Mouse (Mus musculus): ENCODE results near the gene Ap2b1. TPM values are rescaled to one million over a fixed set of nuclear protein-coding genes. Genes with fewer than 3 reads are reported as not detected.

The Ap2b1 gene
- polyA plus RNA-seq, 1 experiment from 2014 or later, result 121 TPM

GRCm38 (mm10) chr11:83418566-83418965 lies 119.7 kb downstream of the Ap2b1 start:
- H3K9ac ChIP-seq (ENCODE audit: low read length), result no peak overlapping the region
- WGBS, result 6% methylated on average over 38 of the region's 38 CpGs
- H3K36me3 ChIP-seq (ENCODE audit: control insufficient read depth, insufficient read depth, low read length), result no peaks in the 10 kb centered on the region
- H3K4me1 ChIP-seq (ENCODE audit: control insufficient read depth, insufficient read depth, low read length), result no peaks in the 10 kb centered on the region
- no peak overlapping the region for H3K27ac ChIP-seq (ENCODE audit: low read depth, low read length)
- peaks cover 27% of the 10 kb centered on the region for H3K27me3 ChIP-seq (ENCODE audit: control insufficient read depth, insufficient read depth, low read length)
- peak overlapping the region; percentile 19 for H3K4me2 ChIP-seq
- DNase-seq (ENCODE audit: low spot score, missing footprints), result no peak
- H3K4me3 ChIP-seq (ENCODE audit: low read depth, low read length), result no peak overlapping the region
- peak; percentile 58; the same call in 1 of the 2 replicates for ATAC-seq (ENCODE audit: low FRiP score)
- H3K9me3 ChIP-seq (ENCODE audit: control insufficient read depth, low read length), result no peaks in the 10 kb centered on the region

- ATAC-seq (ENCODE audit: low FRiP score) (0 out of 2 replicates have a peak, but pooled peaks have one; percentile 8), DNase-seq (ENCODE audit: low spot score, missing footprints) (no peak)
- Histone ChIP-seq H3K27ac (ENCODE audit: low read depth, low read length) (no peak overlapping the region), H3K4me2 (no peak overlapping the region), H3K27me3 (ENCODE audit: control insufficient read depth, insufficient read depth, low read length) (peaks cover 27% of the 10 kb centered on the region), H3K9ac (ENCODE audit: low read length) (no peak overlapping the region), H3K36me3 (ENCODE audit: control insufficient read depth, insufficient read depth, low read length) (no peaks in the 10 kb centered on the region), H3K9me3 (ENCODE audit: control insufficient read depth, low read length) (no peaks in the 10 kb centered on the region), H3K4me3 (ENCODE audit: low read depth, low read length) (no peak overlapping the region), H3K4me1 (ENCODE audit: control insufficient read depth, insufficient read depth, low read length) (no peaks in the 10 kb centered on the region)
- WGBS, result 49% methylated on average over 4 of the region's 4 CpGs
Observed at GRCm38 (mm10) chr11:83420338-83420737, 121.5 kb downstream of the Ap2b1 start.

- no peaks in the 10 kb centered on the region for H3K4me1 ChIP-seq (ENCODE audit: control insufficient read depth, insufficient read depth, low read length)
- H3K4me2 ChIP-seq, result no peak overlapping the region
- peaks cover 27% of the 10 kb centered on the region for H3K27me3 ChIP-seq (ENCODE audit: control insufficient read depth, insufficient read depth, low read length)
- H3K9ac ChIP-seq (ENCODE audit: low read length), result no peak overlapping the region
- no peak overlapping the region for H3K4me3 ChIP-seq (ENCODE audit: low read depth, low read length)
- no peak overlapping the region for H3K27ac ChIP-seq (ENCODE audit: low read depth, low read length)
- DNase-seq (ENCODE audit: low spot score, missing footprints) (peak; percentile 92), ATAC-seq (ENCODE audit: low FRiP score) (no peak)
- WGBS, result 5% methylated on average over 9 of the region's 9 CpGs
- H3K36me3 ChIP-seq (ENCODE audit: control insufficient read depth, insufficient read depth, low read length), result no peaks in the 10 kb centered on the region
- no peaks in the 10 kb centered on the region for H3K9me3 ChIP-seq (ENCODE audit: control insufficient read depth, low read length)
Observed at GRCm38 (mm10) chr11:83421305-83421704, 122.5 kb downstream of the Ap2b1 start.

GRCm38 (mm10) chr11:83424681-83425080 lies 125.9 kb downstream of the Ap2b1 start:
- no peak for ATAC-seq (ENCODE audit: low FRiP score)
- Histone ChIP-seq H3K27me3 (ENCODE audit: control insufficient read depth, insufficient read depth, low read length) (peaks cover 7% of the 10 kb centered on the region), H3K9ac (ENCODE audit: low read length) (no peak overlapping the region), H3K9me3 (ENCODE audit: control insufficient read depth, low read length) (no peaks in the 10 kb centered on the region), H3K4me1 (ENCODE audit: control insufficient read depth, insufficient read depth, low read length) (0 out of 2 replicates have a peak, but pooled peaks cover 2% of the 10 kb centered on the region), H3K27ac (ENCODE audit: low read depth, low read length) (no peak overlapping the region), H3K36me3 (ENCODE audit: control insufficient read depth, insufficient read depth, low read length) (no peaks in the 10 kb centered on the region), H3K4me2 (no peak overlapping the region), H3K4me3 (ENCODE audit: low read depth, low read length) (no peak overlapping the region)
- DNase-seq (ENCODE audit: low spot score, missing footprints), result peak; percentile 99
- WGBS, result 8% methylated on average over 8 of the region's 8 CpGs

GRCm38 (mm10) chr11:83426964-83427363 lies 128.1 kb downstream of the Ap2b1 start:
- Histone ChIP-seq H3K27me3 (ENCODE audit: control insufficient read depth, insufficient read depth, low read length) (no peaks in the 10 kb centered on the region; the same call in 1 of the 2 replicates), H3K27ac (ENCODE audit: low read depth, low read length) (no peak overlapping the region), H3K4me2 (no peak overlapping the region), H3K9ac (ENCODE audit: low read length) (no peak overlapping the region), H3K4me3 (ENCODE audit: low read depth, low read length) (no peak overlapping the region), H3K36me3 (ENCODE audit: control insufficient read depth, insufficient read depth, low read length) (no peaks in the 10 kb centered on the region), H3K9me3 (ENCODE audit: control insufficient read depth, low read length) (no peaks in the 10 kb centered on the region), H3K4me1 (ENCODE audit: control insufficient read depth, insufficient read depth, low read length) (0 out of 2 replicates have a peak, but pooled peaks cover 2% of the 10 kb centered on the region)
- DNase-seq (ENCODE audit: low spot score, missing footprints) (no peak), ATAC-seq (ENCODE audit: low FRiP score) (no peak)
- WGBS, result 42% methylated on average over 14 of the region's 17 CpGs

GRCm38 (mm10) chr11:83429355-83429754 lies 130.5 kb downstream of the Ap2b1 start, which contains the start of gene Gas2l2:
Gas2l2 (minus strand) TSS chr11:83429455.
- no peak for DNase-seq (ENCODE audit: low spot score, missing footprints)
- Histone ChIP-seq H3K36me3 (ENCODE audit: control insufficient read depth, insufficient read depth, low read length) (no peaks in the 10 kb centered on the region), H3K9me3 (ENCODE audit: control insufficient read depth, low read length) (no peaks in the 10 kb centered on the region), H3K9ac (ENCODE audit: low read length) (no peak within 1 kb of the TSS), H3K4me2 (no peak within 1 kb of the TSS), H3K4me3 (ENCODE audit: low read depth, low read length) (no peak within 1 kb of the TSS), H3K4me1 (ENCODE audit: control insufficient read depth, insufficient read depth, low read length) (0 out of 2 replicates have a peak, but pooled peaks cover 2% of the 10 kb centered on the region), H3K27me3 (ENCODE audit: control insufficient read depth, insufficient read depth, low read length) (no peaks in the 10 kb centered on the region; the same call in 1 of the 2 replicates), H3K27ac (ENCODE audit: low read depth, low read length) (no peak within 1 kb of the TSS)
- 46% methylated on average over 5 of the region's 5 CpGs for WGBS
- ATAC-seq (ENCODE audit: low FRiP score), result no peak

- ATAC-seq (ENCODE audit: low FRiP score), result no peak
- Histone ChIP-seq H3K27me3 (ENCODE audit: control insufficient read depth, insufficient read depth, low read length) (no peaks in the 10 kb centered on the region; the same call in 1 of the 2 replicates), H3K4me2 (no peak overlapping the region), H3K36me3 (ENCODE audit: control insufficient read depth, insufficient read depth, low read length) (no peaks in the 10 kb centered on the region), H3K9me3 (ENCODE audit: control insufficient read depth, low read length) (no peaks in the 10 kb centered on the region), H3K4me1 (ENCODE audit: control insufficient read depth, insufficient read depth, low read length) (0 out of 2 replicates have a peak, but pooled peaks cover 2% of the 10 kb centered on the region), H3K4me3 (ENCODE audit: low read depth, low read length) (no peak overlapping the region), H3K27ac (ENCODE audit: low read depth, low read length) (no peak overlapping the region), H3K9ac (ENCODE audit: low read length) (no peak overlapping the region)
- no peak for DNase-seq (ENCODE audit: low spot score, missing footprints)
- WGBS, result 77% methylated on average over 2 of the region's 2 CpGs
Observed at GRCm38 (mm10) chr11:83432533-83432932, 133.7 kb downstream of the Ap2b1 start.

- 0 out of 2 replicates have a peak, but pooled peaks cover 2% of the 10 kb centered on the region for H3K4me1 ChIP-seq (ENCODE audit: control insufficient read depth, insufficient read depth, low read length)
- no peaks in the 10 kb centered on the region for H3K9me3 ChIP-seq (ENCODE audit: control insufficient read depth, low read length)
- ATAC-seq (ENCODE audit: low FRiP score), result no peak
- H3K36me3 ChIP-seq (ENCODE audit: control insufficient read depth, insufficient read depth, low read length), result no peaks in the 10 kb centered on the region
- WGBS, result 89% methylated on average over 1 of the region's 1 CpGs
- no peak within 1 kb of the TSS for H3K4me2 ChIP-seq
- H3K27ac ChIP-seq (ENCODE audit: low read depth, low read length), result no peak within 1 kb of the TSS
- peaks cover 16% of the 10 kb centered on the region for H3K27me3 ChIP-seq (ENCODE audit: control insufficient read depth, insufficient read depth, low read length)
- H3K4me3 ChIP-seq (ENCODE audit: low read depth, low read length), result no peak within 1 kb of the TSS
- H3K9ac ChIP-seq (ENCODE audit: low read length), result no peak within 1 kb of the TSS
- no peak for DNase-seq (ENCODE audit: low spot score, missing footprints)
Observed at GRCm38 (mm10) chr11:83437377-83437776, 138.6 kb downstream of the Ap2b1 start, which contains the start of gene 1700020L24Rik. 1700020L24Rik (plus strand) TSS chr11:83437677.

GRCm38 (mm10) chr11:83439426-83440060 lies 140.7 kb downstream of the Ap2b1 start:
- no peaks in the 10 kb centered on the region for H3K9me3 ChIP-seq (ENCODE audit: control insufficient read depth, low read length)
- DNase-seq (ENCODE audit: low spot score, missing footprints) (no peak), ATAC-seq (ENCODE audit: low FRiP score) (no peak)
- H3K4me2 ChIP-seq, result peak overlapping the region; percentile 91
- no peak overlapping the region for H3K27ac ChIP-seq (ENCODE audit: low read depth, low read length)
- no peaks in the 10 kb centered on the region for H3K36me3 ChIP-seq (ENCODE audit: control insufficient read depth, insufficient read depth, low read length)
- H3K9ac ChIP-seq (ENCODE audit: low read length), result no peak overlapping the region; the same call in 1 of the 2 replicates
- H3K4me3 ChIP-seq (ENCODE audit: low read depth, low read length), result no peak overlapping the region
- 0 out of 2 replicates have a peak, but pooled peaks cover 4% of the 10 kb centered on the region for H3K4me1 ChIP-seq (ENCODE audit: control insufficient read depth, insufficient read depth, low read length)
- peaks cover 37% of the 10 kb centered on the region for H3K27me3 ChIP-seq (ENCODE audit: control insufficient read depth, insufficient read depth, low read length)
- 37% methylated on average over 11 of the region's 11 CpGs for WGBS
